Mouse (Mus musculus) testis, adult 2 months (tissue): ENCODE data around the gene Mrps12. TPM values are rescaled to one million over a fixed set of nuclear protein-coding genes. Genes with fewer than 3 reads are reported as not detected.

ENCODE experiments used
- H3K27ac ChIP-seq: fragments of 200-500 bp; 2 replicates; pipeline ENCODE4 v1.5.1; 2012; ENCODE audit warnings: low read depth, low read length; ENCODE audit not compliant: control insufficient read depth, insufficient read depth
- H3K27me3 ChIP-seq: fragments of 200-500 bp; 2 replicates; pipeline ENCODE4 v1.6.1; 2012; ENCODE audit warnings: mild to moderate bottlenecking, low read length, moderate library complexity; ENCODE audit not compliant: control insufficient read depth, insufficient read depth
- H3K36me3 ChIP-seq: fragments of 200-500 bp; 2 replicates; pipeline ENCODE4 v1.6.1; 2012; ENCODE audit warnings: mild to moderate bottlenecking, low read length; ENCODE audit not compliant: control insufficient read depth, insufficient read depth
- H3K4me1 ChIP-seq: fragments of 200-500 bp; 2 replicates; pipeline ENCODE4 v1.6.1; 2012; ENCODE audit warnings: low read length; ENCODE audit not compliant: control insufficient read depth, insufficient read depth
- H3K4me3 ChIP-seq: fragments of 200-500 bp; 2 replicates; pipeline ENCODE4 v1.5.1; 2012; ENCODE audit warnings: low read depth, mild to moderate bottlenecking, low read length, moderate library complexity, mixed read lengths; ENCODE audit not compliant: control insufficient read depth
- CTCF ChIP-seq: fragments of 200-500 bp; IDR thresholded peaks from 2 replicates; pipeline ENCODE4 v1.5.1; 2012; ENCODE audit warnings: low read depth, mild to moderate bottlenecking, inconsistent platforms, low read length, moderate library complexity; ENCODE audit not compliant: control insufficient read depth, insufficient read depth, insufficient replicate concordance
- POLR2A ChIP-seq: fragments of 200-500 bp; IDR thresholded peaks from 2 replicates; pipeline ENCODE4 v1.6.1; 2012; ENCODE audit warnings: low read depth, mild to moderate bottlenecking, inconsistent platforms, low read length, moderate library complexity; ENCODE audit not compliant: control insufficient read depth
- polyA plus RNA-seq: library from polyadenylated mRNA; depleted of rRNA; stranded (reverse); fragments of >200 nt; gene quantifications from 2 replicates; pipeline ENCODE4 v1.2.3, GENCODE M21; 2012

Mrps12 gene
- polyA plus RNA-seq, 1 experiment: 29.5 TPM

DNA sequence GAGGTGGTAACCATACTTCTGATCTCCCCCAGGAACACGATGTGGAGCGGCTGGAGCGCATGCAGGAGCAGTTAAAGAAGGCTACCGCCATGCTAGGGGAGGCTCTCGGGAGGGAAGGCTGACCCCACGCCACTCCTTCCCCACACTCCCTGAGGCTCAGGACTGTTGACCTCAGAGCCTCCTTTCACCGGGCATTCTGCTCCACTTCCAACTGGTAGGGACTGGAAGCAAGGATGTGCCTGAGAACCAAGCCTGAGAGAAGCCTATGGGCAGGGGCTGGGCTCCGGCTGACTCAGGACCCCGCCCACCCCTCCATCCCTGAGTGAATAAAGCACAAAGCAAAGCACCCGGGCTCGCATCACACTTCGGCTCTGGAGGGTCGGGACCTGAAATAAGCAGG is 17.0 kb upstream of the Mrps12 start:
- Histone ChIP-seq H3K36me3 (no peaks in the 10 kb centered on the region), H3K27me3 (no peaks in the 10 kb centered on the region), H3K27ac (no peak overlapping the region), H3K4me3 (no peak overlapping the region), H3K4me1 (peaks cover 8% of the 10 kb centered on the region)
- no peak for TF ChIP-seq CTCF
- no peak for TF ChIP-seq POLR2A

DNA sequence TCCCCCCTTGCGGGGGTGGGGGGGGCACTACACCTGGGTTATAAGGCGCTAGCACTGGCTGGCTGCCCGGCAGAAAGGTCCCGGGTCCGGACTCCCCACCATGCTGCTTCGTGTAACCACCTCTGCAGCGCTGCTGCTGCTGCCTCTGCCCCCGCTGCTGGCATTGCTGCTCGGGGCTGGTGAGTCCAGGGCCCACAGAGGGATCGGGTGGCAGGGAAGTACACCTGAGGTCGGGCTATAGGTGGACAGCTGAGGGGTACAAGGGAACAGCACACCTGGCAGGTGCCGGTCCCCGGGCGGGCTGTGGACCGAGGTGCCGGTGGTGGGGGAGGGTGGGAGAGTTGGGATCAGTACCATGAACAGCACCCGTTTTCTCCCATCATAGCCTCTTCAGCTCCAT is 14.5 kb upstream of the Mrps12 start, which contains the start of gene Ccer2:
Gene Ccer2, plus strand, starts transcription at position 96 of the 400 bp plus-strand sequence.
- H3K27me3 ChIP-seq: no peaks in the 10 kb centered on the region
- H3K27ac ChIP-seq: no peak within 1 kb of the TSS
- no peaks in the 10 kb centered on the region for H3K36me3 ChIP-seq
- TF ChIP-seq CTCF: no peak
- TF ChIP-seq POLR2A: no peak
- H3K4me1 ChIP-seq: peaks cover 12% of the 10 kb centered on the region
- H3K4me3 ChIP-seq: no peak within 1 kb of the TSS

DNA sequence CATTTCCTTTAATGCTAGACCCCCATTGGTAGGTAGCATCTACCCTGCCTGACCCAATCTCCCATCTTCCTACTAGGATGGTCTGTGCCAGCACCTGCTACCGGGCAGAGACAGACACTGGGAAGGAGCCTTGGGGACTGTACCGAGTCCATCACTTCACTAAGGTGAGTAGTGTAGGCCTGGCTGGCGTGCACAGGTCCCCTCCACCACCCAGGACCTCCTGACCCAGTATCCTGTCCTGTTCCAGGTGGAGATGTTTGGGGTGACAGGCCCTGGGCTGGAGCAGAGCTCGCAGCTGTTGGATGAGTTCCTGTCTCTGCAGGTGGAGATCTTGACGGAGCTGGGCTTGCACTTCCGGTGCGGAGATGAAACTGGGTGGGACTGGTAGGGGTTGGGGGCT is 8.3 kb upstream of the Mrps12 start:
- Histone ChIP-seq H3K4me1 (peaks cover 10% of the 10 kb centered on the region), H3K27me3 (no peaks in the 10 kb centered on the region), H3K36me3 (no peaks in the 10 kb centered on the region), H3K4me3 (no peak overlapping the region), H3K27ac (no peak overlapping the region)
- TF ChIP-seq POLR2A: no peak
- TF ChIP-seq CTCF: no peak

DNA sequence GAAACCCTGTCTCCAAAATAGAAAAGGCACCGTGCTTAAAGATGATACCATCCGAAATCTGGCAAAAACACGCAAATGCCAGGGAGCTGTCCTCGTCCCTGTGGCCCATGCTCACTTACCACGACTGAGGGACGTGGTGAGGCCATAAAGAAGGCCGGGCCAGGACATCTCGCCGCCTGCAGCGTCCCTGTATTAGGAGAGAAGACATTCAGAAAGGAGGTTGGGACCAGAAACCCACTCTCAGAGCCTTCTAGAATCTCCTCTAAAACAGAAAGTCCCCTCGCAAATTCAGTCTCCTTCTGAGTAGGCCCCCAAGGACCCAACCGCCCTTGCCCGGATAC is 282 bp downstream of the Mrps12 start:
- no peak for TF ChIP-seq POLR2A
- TF ChIP-seq CTCF: no peak
- H3K4me1 ChIP-seq: peaks cover 9% of the 10 kb centered on the region
- H3K36me3 ChIP-seq: no peaks in the 10 kb centered on the region
- peak overlapping the region; percentile 100 for H3K4me3 ChIP-seq
- H3K27ac ChIP-seq: peak overlapping the region; percentile 99
- H3K27me3 ChIP-seq: no peaks in the 10 kb centered on the region

DNA sequence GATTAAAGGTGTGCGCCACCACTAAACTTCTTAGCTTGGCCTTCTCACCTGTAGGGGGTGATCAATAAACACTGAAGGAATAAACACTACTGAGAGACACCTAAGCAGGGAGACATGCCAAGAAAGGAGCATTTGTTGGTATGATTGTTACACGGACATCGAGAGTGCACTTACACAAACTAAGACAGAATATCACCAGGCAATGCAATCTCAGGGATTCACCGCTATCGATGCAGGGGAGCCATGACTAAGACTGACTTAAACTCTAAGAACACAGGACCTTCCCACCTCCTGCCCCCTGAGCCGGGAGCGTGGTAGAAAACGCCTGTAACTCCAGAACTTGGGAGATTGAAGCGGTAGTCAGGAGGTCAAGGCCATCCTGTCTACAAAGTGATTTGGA is 671 bp downstream of the Mrps12 start:
- Histone ChIP-seq H3K27ac (peak overlapping the region; percentile 99), H3K27me3 (no peaks in the 10 kb centered on the region), H3K36me3 (no peaks in the 10 kb centered on the region), H3K4me1 (peaks cover 9% of the 10 kb centered on the region), H3K4me3 (peak overlapping the region; percentile 100)
- no peak for TF ChIP-seq CTCF

DNA sequence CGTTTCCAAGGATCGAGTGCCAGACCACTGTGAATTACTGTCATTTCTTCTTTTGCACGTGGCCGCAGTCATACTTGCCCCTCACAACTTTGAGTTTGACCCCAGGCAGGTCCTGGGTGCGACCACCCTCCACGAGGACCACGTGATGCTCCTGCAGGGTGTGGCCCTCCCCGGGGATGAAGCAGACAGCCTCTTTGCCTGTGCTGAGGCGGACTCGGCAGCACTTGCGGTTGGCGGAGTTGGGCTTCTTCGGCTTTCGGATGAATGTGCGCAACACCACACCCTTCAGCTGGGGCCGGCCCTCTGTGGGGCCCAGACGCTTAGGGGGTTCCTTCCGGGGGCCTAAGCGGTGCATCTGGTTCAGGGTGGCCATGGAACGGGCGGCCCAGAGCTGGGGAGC is 1.8 kb downstream of the Mrps12 start:
- H3K36me3 ChIP-seq: no peaks in the 10 kb centered on the region
- H3K4me1 ChIP-seq: peaks cover 14% of the 10 kb centered on the region
- no peaks in the 10 kb centered on the region for H3K27me3 ChIP-seq
- no peak overlapping the region for H3K27ac ChIP-seq
- H3K4me3 ChIP-seq: peak overlapping the region; percentile 63
- TF ChIP-seq POLR2A (no peak), CTCF (no peak)

DNA sequence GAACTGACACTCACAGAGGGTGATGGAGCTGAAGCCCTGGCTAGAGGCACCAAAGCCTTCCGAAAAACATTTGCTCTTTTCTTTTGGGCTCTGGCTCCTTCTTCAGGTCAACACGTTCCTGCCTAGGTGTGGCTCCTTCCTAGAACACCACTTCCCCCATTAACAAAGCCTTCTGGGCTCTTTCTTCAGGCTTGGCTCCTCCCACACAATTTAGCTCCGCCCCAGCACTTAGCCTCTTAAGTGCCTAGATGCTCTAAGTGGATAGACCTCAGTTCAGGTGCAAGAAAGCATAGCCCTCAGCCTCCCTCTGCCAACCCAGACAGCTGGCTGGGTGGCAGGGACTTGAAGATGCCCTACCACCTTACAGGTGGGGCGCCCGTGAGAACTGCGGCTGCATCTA is 5.9 kb downstream of the Mrps12 start:
- H3K4me1 ChIP-seq: peaks cover 19% of the 10 kb centered on the region
- no peaks in the 10 kb centered on the region for H3K36me3 ChIP-seq
- H3K27me3 ChIP-seq: no peaks in the 10 kb centered on the region
- TF ChIP-seq POLR2A: no peak
- no peak overlapping the region for H3K27ac ChIP-seq
- H3K4me3 ChIP-seq: no peak overlapping the region

DNA sequence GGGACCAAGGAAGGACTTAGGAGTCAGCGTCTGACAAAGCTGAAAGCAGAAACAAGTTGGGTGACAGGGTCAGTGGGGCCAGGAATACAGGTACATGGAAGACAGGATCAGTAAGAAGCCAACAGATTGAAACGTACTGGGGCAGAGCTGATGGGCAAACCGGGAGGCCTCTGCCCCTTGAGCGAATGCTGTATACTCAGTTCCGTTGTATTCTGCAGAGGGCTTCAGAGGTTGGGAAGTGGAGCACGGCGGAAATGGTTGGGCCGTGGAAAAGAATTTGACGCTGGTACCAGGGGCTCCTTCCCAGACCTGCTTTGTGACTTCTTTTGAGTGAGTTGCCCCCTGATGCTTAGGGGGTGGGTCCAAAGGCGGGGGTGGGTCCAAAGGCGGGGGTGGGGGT is 8.4 kb downstream of the Mrps12 start:
- Histone ChIP-seq H3K27me3 (no peaks in the 10 kb centered on the region), H3K36me3 (no peaks in the 10 kb centered on the region), H3K27ac (no peak overlapping the region), H3K4me3 (peak overlapping the region; percentile 73), H3K4me1 (peaks cover 17% of the 10 kb centered on the region)
- no peak for TF ChIP-seq POLR2A
- no peak for TF ChIP-seq CTCF
